Mouse (Mus musculus) megakaryocyte, embryonic 14.5 days (primary cell): ENCODE measurements around the gene Gmnc. TPM values are rescaled to one million over a fixed set of nuclear protein-coding genes. Genes with fewer than 3 reads are reported as not detected.

Experiments used
- H3K27me3 ChIP-seq: replicated peaks from 2 replicates; pipeline ENCODE3; 2012; ENCODE audit warnings: inconsistent platforms
- H3K36me3 ChIP-seq: replicated peaks from 2 replicates; pipeline ENCODE3; 2012; ENCODE audit warnings: low read length, inconsistent platforms, mixed read lengths
- H3K4me1 ChIP-seq: 2 replicates; pipeline ENCODE4 v1.6.1; 2012; ENCODE audit warnings: inconsistent platforms
- H3K4me3 ChIP-seq: replicated peaks from 2 replicates; pipeline ENCODE3; 2012; ENCODE audit warnings: moderate library complexity, mild to moderate bottlenecking, inconsistent platforms
- H3K9me3 ChIP-seq: 2 replicates; pipeline ENCODE4 v1.6.1; 2012; ENCODE audit warnings: inconsistent platforms
- FLI1 ChIP-seq: IDR thresholded peaks from 2 replicates; pipeline ENCODE4 v1.6.1; 2012; ENCODE audit warnings: low read length, inconsistent platforms, mixed read lengths
- GATA1 ChIP-seq: IDR thresholded peaks from 3 replicates; pipeline ENCODE4 v1.6.1; 2012; ENCODE audit warnings: mixed read lengths, low read length, inconsistent platforms, borderline replicate concordance
- polyA plus RNA-seq: library from polyadenylated mRNA; stranded (reverse); fragments of >175 nt; gene quantifications from 2 replicates; pipeline ENCODE4 v1.2.3, GENCODE M21; 2012; ENCODE audit warnings: low replicate concordance; ENCODE audit not compliant: insufficient read depth

Gmnc gene
- not detected in 2 replicates for polyA plus RNA-seq

GRCm38 (mm10) chr16:26991477-26992300 is at the start of gene Gmnc:
Gmnc (minus strand) TSS chr16:26991652.
- no peaks in the 10 kb centered on the region for H3K9me3 ChIP-seq
- no peaks in the 10 kb centered on the region for H3K36me3 ChIP-seq
- H3K4me1 ChIP-seq, result no peaks in the 10 kb centered on the region
- H3K27me3 ChIP-seq, result no peaks in the 10 kb centered on the region
- TF ChIP-seq GATA1, result no peak
- TF ChIP-seq FLI1, result no peak
- no peak within 1 kb of the TSS for H3K4me3 ChIP-seq

GRCm38 (mm10) chr16:27027281-27027680 is 35.8 kb upstream of the Gmnc start:
- H3K4me3 ChIP-seq, result no peak overlapping the region
- H3K4me1 ChIP-seq, result no peaks in the 10 kb centered on the region; the same call in 1 of the 2 replicates
- H3K36me3 ChIP-seq, result no peaks in the 10 kb centered on the region
- H3K9me3 ChIP-seq, result no peaks in the 10 kb centered on the region
- H3K27me3 ChIP-seq, result no peaks in the 10 kb centered on the region
- TF ChIP-seq GATA1 (no peak), FLI1 (no peak)

GRCm38 (mm10) chr16:27026226-27026625 is 34.8 kb upstream of the Gmnc start:
- TF ChIP-seq GATA1, result no peak
- TF ChIP-seq FLI1, result no peak
- H3K27me3 ChIP-seq, result no peaks in the 10 kb centered on the region
- H3K4me1 ChIP-seq, result no peaks in the 10 kb centered on the region; the same call in 1 of the 2 replicates
- no peaks in the 10 kb centered on the region for H3K36me3 ChIP-seq
- no peaks in the 10 kb centered on the region for H3K9me3 ChIP-seq
- no peak overlapping the region for H3K4me3 ChIP-seq

- TF ChIP-seq FLI1, result no peak
- no peak for TF ChIP-seq GATA1
- Histone ChIP-seq H3K27me3 (no peaks in the 10 kb centered on the region), H3K36me3 (no peaks in the 10 kb centered on the region), H3K4me3 (no peak overlapping the region), H3K9me3 (no peaks in the 10 kb centered on the region), H3K4me1 (no peaks in the 10 kb centered on the region; the same call in 1 of the 2 replicates)
These were observed 31.3 kb upstream of the Gmnc start for GRCm38 (mm10) chr16:27022746-27023145.

GRCm38 (mm10) chr16:27017309-27017708 is 25.9 kb upstream of the Gmnc start:
- Histone ChIP-seq H3K4me3 (no peak overlapping the region), H3K9me3 (no peaks in the 10 kb centered on the region), H3K27me3 (no peaks in the 10 kb centered on the region), H3K4me1 (no peaks in the 10 kb centered on the region), H3K36me3 (no peaks in the 10 kb centered on the region)
- no peak for TF ChIP-seq GATA1
- TF ChIP-seq FLI1, result no peak

- no peaks in the 10 kb centered on the region for H3K27me3 ChIP-seq
- peaks cover 3% of the 10 kb centered on the region; the same call in 1 of the 2 replicates for H3K9me3 ChIP-seq
- H3K4me1 ChIP-seq, result no peaks in the 10 kb centered on the region
- no peaks in the 10 kb centered on the region for H3K36me3 ChIP-seq
- TF ChIP-seq FLI1 (no peak), GATA1 (no peak)
- H3K4me3 ChIP-seq, result no peak overlapping the region
These were observed 11.3 kb upstream of the Gmnc start for GRCm38 (mm10) chr16:27002714-27003113.

GRCm38 (mm10) chr16:26999563-26999962 is 8.1 kb upstream of the Gmnc start:
- Histone ChIP-seq H3K4me1 (no peaks in the 10 kb centered on the region), H3K27me3 (no peaks in the 10 kb centered on the region), H3K9me3 (peaks cover 3% of the 10 kb centered on the region; the same call in 1 of the 2 replicates), H3K36me3 (no peaks in the 10 kb centered on the region), H3K4me3 (no peak overlapping the region)
- TF ChIP-seq FLI1, result no peak
- no peak for TF ChIP-seq GATA1

GRCm38 (mm10) chr16:26989415-26990315 is 1.8 kb downstream of the Gmnc start:
- H3K4me3 ChIP-seq, result no peak overlapping the region
- H3K4me1 ChIP-seq, result no peaks in the 10 kb centered on the region
- no peaks in the 10 kb centered on the region for H3K36me3 ChIP-seq

GRCm38 (mm10) chr16:26988188-26988587 is 3.3 kb downstream of the Gmnc start:
- H3K4me3 ChIP-seq, result no peak overlapping the region

More at GRCm38 (mm10) chr16:26989415-26990315, 1.8 kb downstream of the Gmnc start:
- no peaks in the 10 kb centered on the region for H3K9me3 ChIP-seq
- TF ChIP-seq GATA1 (no peak), FLI1 (no peak)
- no peaks in the 10 kb centered on the region for H3K27me3 ChIP-seq

GRCm38 (mm10) chr16:26985796-26986195 is 5.7 kb downstream of the Gmnc start:
- H3K9me3 ChIP-seq, result no peaks in the 10 kb centered on the region
- H3K4me1 ChIP-seq, result no peaks in the 10 kb centered on the region
- H3K4me3 ChIP-seq, result no peak overlapping the region
- no peaks in the 10 kb centered on the region for H3K36me3 ChIP-seq
- no peaks in the 10 kb centered on the region for H3K27me3 ChIP-seq
- TF ChIP-seq FLI1 (no peak), GATA1 (no peak)

More at GRCm38 (mm10) chr16:26988188-26988587, 3.3 kb downstream of the Gmnc start:
- TF ChIP-seq GATA1 (no peak), FLI1 (no peak)
- H3K36me3 ChIP-seq, result no peaks in the 10 kb centered on the region
- H3K9me3 ChIP-seq, result no peaks in the 10 kb centered on the region
- H3K4me1 ChIP-seq, result no peaks in the 10 kb centered on the region
- H3K27me3 ChIP-seq, result no peaks in the 10 kb centered on the region
